Mouse (Mus musculus) liver, embryonic 13.5 days (tissue): ENCODE measurements around the gene Tor1b. TPM values are rescaled to one million over a fixed set of nuclear protein-coding genes. Genes with fewer than 3 reads are reported as not detected.
"Not testable (repeated sequence)": the region's sequence is repeated elsewhere in the genome, so short reads cannot be mapped to it uniquely, and the experiment has no call there.

Experiments used
- ATAC-seq: fragments of 200-750 bp; cut with Nextera tagmentation; 2 replicates; pipeline ENCODE4 v1.8.0; 2017; ENCODE audit warnings: low read depth, mild to moderate bottlenecking, moderate number of reproducible peaks, moderate library complexity
- DNase-seq: peaks from one replicate; pipeline ENCODE4 v3.0.0; 2022
- H3K27ac ChIP-seq: fragments of 300-500 bp; sonication (generic); 2 replicates; pipeline ENCODE4 v1.5.1; 2015; ENCODE audit warnings: moderate library complexity, mild to moderate bottlenecking, inconsistent platforms
- H3K27me3 ChIP-seq: fragments of 300-500 bp; sonication (generic); 2 replicates; pipeline ENCODE4 v1.6.1; 2015; ENCODE audit warnings: mild to moderate bottlenecking, inconsistent platforms
- H3K36me3 ChIP-seq: fragments of 300-500 bp; sonication (generic); 2 replicates; pipeline ENCODE4 v1.6.1; 2015; ENCODE audit warnings: mild to moderate bottlenecking, inconsistent platforms
- H3K4me1 ChIP-seq: fragments of 300-500 bp; sonication (generic); replicated peaks from 2 replicates; pipeline ENCODE4 v1.6.1; 2015; ENCODE audit warnings: inconsistent platforms
- H3K4me2 ChIP-seq: fragments of 300-500 bp; sonication (generic); 2 replicates; pipeline ENCODE4 v1.6.1; 2015; ENCODE audit warnings: inconsistent platforms, mild to moderate bottlenecking, moderate library complexity
- H3K4me3 ChIP-seq: fragments of 300-500 bp; sonication (generic); replicated peaks from 2 replicates; pipeline ENCODE4 v1.5.1; 2015; ENCODE audit warnings: mild to moderate bottlenecking, inconsistent platforms
- H3K9ac ChIP-seq: fragments of 300-500 bp; sonication (generic); 2 replicates; pipeline ENCODE4 v1.6.1; 2015; ENCODE audit warnings: mild to moderate bottlenecking, inconsistent platforms
- H3K9me3 ChIP-seq: fragments of 300-500 bp; sonication (generic); replicated peaks from 2 replicates; pipeline ENCODE4 v1.6.1; 2016; ENCODE audit warnings: inconsistent platforms
- WGBS: fragments of 180-500 bp; shearing (Covaris S2); methylation state at CpG from one replicate; pipeline ENCODE4 v1.1.7; 2015; ENCODE audit not compliant: insufficient replicate concordance; 5-methylcytosine and 5-hydroxymethylcytosine counted together
- polyA plus RNA-seq: library from polyadenylated mRNA; unstranded; fragments of >200 nt; fragmentation: Nextera tagmentation; extraction: Ambion mirVana; gene quantifications from 2 replicates; pipeline ENCODE4 v1.2.1, GENCODE M21; 2015

The Tor1b gene
- polyA plus RNA-seq = 17.1 and 20.4 TPM in 2 replicates

DNA sequence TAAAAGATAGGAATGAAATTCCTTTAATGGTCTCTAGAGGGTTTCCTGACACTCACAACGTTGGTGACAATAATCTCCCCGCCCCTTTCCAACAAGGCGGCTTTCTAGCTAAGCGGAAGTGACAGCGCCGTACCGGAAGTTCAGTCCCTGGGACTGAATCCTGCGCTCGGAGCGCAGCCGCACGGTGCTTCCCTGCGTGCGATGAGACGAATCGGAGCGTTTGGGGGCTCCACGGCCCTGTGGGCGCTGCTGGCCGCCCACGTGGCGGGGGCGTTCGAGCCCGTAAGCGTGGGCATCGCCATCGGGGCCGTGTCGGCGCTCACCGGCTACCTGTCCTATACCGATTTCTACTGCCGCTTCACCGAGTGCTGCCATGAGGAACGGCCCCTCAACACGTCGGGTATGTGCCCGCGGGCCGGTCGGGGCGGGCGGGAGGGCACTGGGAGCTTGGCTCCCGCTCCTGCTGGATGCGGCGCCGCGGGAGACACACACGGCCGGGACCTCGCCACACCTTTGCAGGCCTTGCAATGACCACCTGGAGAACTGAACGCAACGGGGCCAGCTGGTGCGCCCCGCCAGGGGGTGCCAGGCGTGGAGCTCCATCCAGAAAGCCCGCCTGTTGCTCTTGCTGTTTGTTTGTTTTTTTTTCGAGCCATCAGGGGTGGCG, at the start of gene Tor1b:
Gene Tor1b (plus strand): TSS at position 136 of the 667 bp plus-strand sequence.
- peaks cover 46% of the 10 kb centered on the region for H3K4me1 ChIP-seq
- DNase-seq (peak; percentile 79), ATAC-seq (peak; percentile 89)
- peak within 1 kb of the TSS; percentile 78 for H3K4me2 ChIP-seq
- peak within 1 kb of the TSS; percentile 90 for H3K27ac ChIP-seq
- peak within 1 kb of the TSS; percentile 89 for H3K4me3 ChIP-seq
- peak within 1 kb of the TSS; percentile 89 for H3K9ac ChIP-seq
- no peaks in the 10 kb centered on the region for H3K9me3 ChIP-seq
- no peaks in the 10 kb centered on the region for H3K27me3 ChIP-seq
- 0% methylated on average over 58 of the region's 60 CpGs for WGBS
- peaks cover 34% of the 10 kb centered on the region for H3K36me3 ChIP-seq

DNA sequence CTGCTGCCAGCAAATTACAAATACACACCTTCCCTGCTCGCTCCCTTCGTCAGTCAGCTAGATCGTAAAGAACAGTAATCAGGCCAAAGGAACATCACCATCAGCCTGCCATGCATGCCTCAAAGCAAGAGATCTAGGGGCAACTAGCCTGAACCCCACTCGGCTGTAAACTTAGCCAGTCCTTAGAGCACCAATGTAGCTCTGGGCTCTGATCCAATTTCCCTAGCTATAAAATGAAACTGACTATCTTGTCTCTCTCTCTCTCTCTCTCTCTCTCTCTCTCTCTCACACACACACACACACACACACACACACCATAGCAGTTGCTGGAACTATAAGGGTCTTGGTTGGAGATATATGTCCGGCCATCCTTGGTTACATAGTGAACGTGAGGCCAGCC, 48.5 kb upstream of the Tor1b start:
- Histone ChIP-seq H3K27me3 (peaks cover 47% of the 10 kb centered on the region), H3K4me2 (no peak overlapping the region), H3K36me3 (no peaks in the 10 kb centered on the region), H3K27ac (no peak overlapping the region), H3K9ac (no peak overlapping the region), H3K4me1 (no peaks in the 10 kb centered on the region; the same call in 1 of the 2 replicates), H3K4me3 (no peak overlapping the region), H3K9me3 (no peaks in the 10 kb centered on the region)
- DNase-seq (no peak), ATAC-seq (no peak)
- WGBS = 64% methylated on average over 6 of the region's 6 CpGs

DNA sequence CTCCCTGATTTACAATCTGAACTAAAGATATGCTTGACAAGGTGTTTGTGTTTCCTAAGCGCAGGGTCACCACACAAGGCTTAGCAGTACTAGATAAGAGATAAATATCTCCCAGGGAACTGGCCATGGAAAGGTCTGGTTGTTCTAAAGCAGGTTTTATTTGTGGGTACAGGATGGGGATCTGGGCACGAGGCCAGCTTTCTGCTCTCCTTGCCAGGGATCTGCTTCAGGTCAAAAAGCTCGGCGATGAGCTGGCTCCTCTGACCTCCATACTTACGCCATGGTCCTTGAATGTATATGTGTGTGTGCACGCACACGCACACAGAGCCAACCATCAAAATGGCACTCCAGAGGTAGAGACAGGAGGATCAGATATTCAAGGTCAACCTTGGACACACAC, 47.8 kb upstream of the Tor1b start:
- H3K4me3 ChIP-seq = no peak overlapping the region
- WGBS = 71% methylated on average over 7 of the region's 7 CpGs
- H3K4me1 ChIP-seq = no peaks in the 10 kb centered on the region; the same call in 1 of the 2 replicates
- H3K9ac ChIP-seq = no peak overlapping the region
- H3K27me3 ChIP-seq = peaks cover 42% of the 10 kb centered on the region
- DNase-seq (no peak), ATAC-seq (no peak)
- no peaks in the 10 kb centered on the region for H3K9me3 ChIP-seq
- H3K36me3 ChIP-seq = no peaks in the 10 kb centered on the region
- H3K27ac ChIP-seq = no peak overlapping the region
- H3K4me2 ChIP-seq = no peak overlapping the region

DNA sequence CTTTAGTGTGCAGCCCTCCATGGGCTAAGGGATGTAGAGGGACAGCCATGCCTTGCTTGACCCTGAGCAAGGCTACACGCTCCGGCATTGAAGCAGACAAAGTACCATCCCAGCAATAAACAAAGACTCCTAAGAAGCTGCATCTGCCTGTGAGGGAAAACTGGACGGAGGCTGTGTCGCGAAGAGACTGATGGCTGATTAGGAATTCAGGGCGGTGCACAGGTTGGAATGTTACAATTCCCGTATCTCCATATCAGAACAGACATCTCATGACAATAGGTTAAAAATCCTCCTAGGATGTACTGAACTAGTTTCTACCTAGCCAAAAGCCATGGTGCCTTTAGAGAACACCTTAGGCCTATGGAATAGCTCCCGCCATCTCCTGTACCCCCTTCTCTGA, 46.9 kb upstream of the Tor1b start:
- H3K27ac ChIP-seq = no peak overlapping the region
- peaks cover 39% of the 10 kb centered on the region for H3K27me3 ChIP-seq
- H3K36me3 ChIP-seq = no peaks in the 10 kb centered on the region
- no peak overlapping the region for H3K9ac ChIP-seq
- H3K4me1 ChIP-seq = no peaks in the 10 kb centered on the region; the same call in 1 of the 2 replicates
- H3K9me3 ChIP-seq = no peaks in the 10 kb centered on the region
- 79% methylated on average over 8 of the region's 8 CpGs for WGBS
- no peak overlapping the region for H3K4me2 ChIP-seq
- H3K4me3 ChIP-seq = no peak overlapping the region
- DNase-seq = no peak
- no peak for ATAC-seq

DNA sequence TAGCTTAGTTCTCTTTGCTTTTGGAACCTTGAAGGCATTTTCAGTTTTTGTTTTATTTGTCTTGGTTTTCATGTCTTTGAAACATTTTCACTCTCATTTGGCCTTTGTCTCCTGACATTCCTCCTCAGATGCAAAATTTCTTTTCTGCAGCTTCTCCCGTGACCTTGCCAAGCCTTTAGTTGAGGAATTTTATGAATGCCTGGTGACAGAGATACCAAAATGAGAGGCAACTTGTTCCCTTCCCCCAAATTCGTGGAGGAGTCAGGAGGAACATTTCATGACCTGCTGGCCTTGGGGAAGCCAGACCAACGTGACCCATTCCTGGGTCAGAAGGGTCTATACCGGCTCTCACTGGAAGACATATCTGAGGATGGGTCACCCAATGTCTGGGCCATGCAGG, 46.1 kb upstream of the Tor1b start:
- DNase-seq (no peak), ATAC-seq (no peak)
- H3K4me3 ChIP-seq = no peak overlapping the region
- no peak overlapping the region for H3K9ac ChIP-seq
- no peak overlapping the region for H3K27ac ChIP-seq
- H3K36me3 ChIP-seq = no peaks in the 10 kb centered on the region
- 51% methylated on average over 4 of the region's 4 CpGs for WGBS
- H3K4me2 ChIP-seq = no peak overlapping the region
- H3K9me3 ChIP-seq = no peaks in the 10 kb centered on the region
- peaks cover 31% of the 10 kb centered on the region for H3K27me3 ChIP-seq
- no peaks in the 10 kb centered on the region; the same call in 1 of the 2 replicates for H3K4me1 ChIP-seq

DNA sequence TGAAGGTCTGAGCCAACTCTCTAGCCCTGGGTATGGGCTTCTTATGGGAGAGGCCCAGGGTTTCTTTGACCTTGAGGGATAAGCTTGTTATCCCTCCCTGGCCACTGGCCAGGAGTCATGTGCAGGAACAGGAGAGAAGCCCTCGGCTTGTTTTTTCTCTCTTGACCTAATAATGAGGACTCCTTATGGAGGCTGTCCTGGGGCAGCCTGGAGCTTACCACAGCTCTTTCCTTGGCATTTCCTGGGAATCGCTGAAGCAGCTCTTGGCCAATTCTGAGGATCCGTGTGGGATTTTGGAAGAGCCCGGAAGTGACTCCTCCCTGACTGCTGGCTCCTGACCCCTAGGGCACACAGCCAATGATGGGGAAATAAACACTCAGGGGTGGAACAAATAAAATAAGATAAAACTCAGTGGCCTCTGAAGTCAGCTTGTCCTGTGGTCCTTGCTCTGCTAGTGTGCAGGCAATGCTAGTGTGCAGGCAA, 40.4 kb upstream of the Tor1b start:
- ATAC-seq (no peak), DNase-seq (no peak)
- H3K27me3 ChIP-seq = 0 out of 2 replicates have a peak, but pooled peaks cover 3% of the 10 kb centered on the region
- WGBS = 45% methylated on average over 4 of the region's 4 CpGs
- H3K36me3 ChIP-seq = no peaks in the 10 kb centered on the region
- no peaks in the 10 kb centered on the region for H3K4me1 ChIP-seq
- H3K4me2 ChIP-seq = no peak overlapping the region
- H3K9ac ChIP-seq = no peak overlapping the region
- H3K4me3 ChIP-seq = no peak overlapping the region
- no peaks in the 10 kb centered on the region for H3K9me3 ChIP-seq
- H3K27ac ChIP-seq = no peak overlapping the region

DNA sequence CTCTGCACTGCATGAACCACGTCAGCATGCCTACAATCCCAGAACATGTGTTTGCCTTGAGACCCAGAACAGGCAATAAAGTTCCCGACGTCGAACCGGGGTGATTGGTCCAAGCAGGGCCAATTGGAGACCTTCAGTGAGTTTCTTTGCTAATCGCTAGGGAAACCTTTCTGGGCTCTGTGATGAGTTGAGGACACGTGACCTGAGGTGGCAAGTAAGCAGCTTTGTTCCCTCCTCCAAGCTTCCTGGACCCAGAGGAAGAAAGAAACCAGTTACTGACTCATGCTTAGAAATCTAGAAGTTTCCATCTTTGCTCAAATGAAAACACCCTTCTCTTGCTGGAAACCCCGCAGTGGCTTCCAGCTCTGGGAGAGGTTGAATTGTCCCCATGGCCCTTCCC, 39.7 kb upstream of the Tor1b start:
- DNase-seq = no peak
- H3K9ac ChIP-seq = no peak overlapping the region
- 63% methylated on average over 8 of the region's 8 CpGs for WGBS
- no peaks in the 10 kb centered on the region for H3K4me1 ChIP-seq
- H3K36me3 ChIP-seq = no peaks in the 10 kb centered on the region
- H3K4me2 ChIP-seq = no peak overlapping the region
- H3K27ac ChIP-seq = no peak overlapping the region
- H3K9me3 ChIP-seq = no peaks in the 10 kb centered on the region
- H3K27me3 ChIP-seq = 0 out of 2 replicates have a peak, but pooled peaks cover 3% of the 10 kb centered on the region
- no peak for ATAC-seq
- no peak overlapping the region for H3K4me3 ChIP-seq

DNA sequence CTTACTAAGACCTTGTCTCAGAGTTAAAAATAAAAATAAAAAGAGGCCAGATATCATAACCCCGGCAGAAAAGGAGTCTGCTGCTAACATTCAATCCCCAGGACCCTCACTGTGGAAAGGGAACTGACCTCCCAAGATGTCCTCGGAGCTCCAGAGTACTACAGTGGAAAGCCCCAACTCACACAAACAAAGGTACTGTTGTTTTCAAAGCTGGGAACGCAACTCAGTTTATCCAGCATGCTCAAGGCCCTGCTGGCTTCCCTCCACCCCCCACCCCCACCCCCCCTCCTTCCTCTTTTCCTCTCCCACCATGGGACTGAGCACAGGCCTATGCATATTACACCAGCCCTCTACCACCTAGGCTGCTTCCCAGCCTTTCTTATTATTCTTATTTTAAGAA, 37.9 kb upstream of the Tor1b start:
- no peaks in the 10 kb centered on the region for H3K9me3 ChIP-seq
- WGBS = 53% methylated on average over 3 of the region's 3 CpGs
- H3K4me1 ChIP-seq = no peaks in the 10 kb centered on the region; the same call in 1 of the 2 replicates
- ATAC-seq (no peak), DNase-seq (no peak)
- H3K9ac ChIP-seq = no peak overlapping the region
- no peaks in the 10 kb centered on the region for H3K36me3 ChIP-seq
- H3K4me3 ChIP-seq = no peak overlapping the region
- H3K4me2 ChIP-seq = no peak overlapping the region
- H3K27me3 ChIP-seq = 0 out of 2 replicates have a peak, but pooled peaks cover 5% of the 10 kb centered on the region
- no peak overlapping the region for H3K27ac ChIP-seq

DNA sequence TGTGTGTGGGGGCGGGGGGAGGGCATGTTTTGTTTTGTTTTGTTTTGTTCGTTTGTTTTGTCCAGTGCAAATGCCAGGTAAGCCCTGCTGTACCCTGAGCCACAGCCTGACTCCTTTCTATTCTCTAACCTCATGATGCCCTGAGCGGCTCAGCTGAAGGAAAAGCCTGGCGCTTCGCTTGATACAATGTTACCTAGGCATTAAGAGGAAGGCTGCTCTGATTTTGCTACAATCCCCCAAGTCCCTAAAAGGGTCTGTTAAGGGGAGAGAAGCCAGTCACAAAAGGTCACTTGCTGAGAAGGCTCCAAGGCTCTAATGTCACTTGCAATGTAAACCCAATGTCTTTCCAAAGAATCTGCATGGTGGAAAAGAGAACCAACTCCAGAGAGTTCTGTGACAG, 37.4 kb upstream of the Tor1b start:
- Histone ChIP-seq H3K4me2 (no peak overlapping the region), H3K36me3 (no peaks in the 10 kb centered on the region), H3K27ac (no peak overlapping the region), H3K4me1 (no peaks in the 10 kb centered on the region; the same call in 1 of the 2 replicates), H3K4me3 (no peak overlapping the region), H3K27me3 (0 out of 2 replicates have a peak, but pooled peaks cover 5% of the 10 kb centered on the region), H3K9ac (no peak overlapping the region), H3K9me3 (no peaks in the 10 kb centered on the region)
- ATAC-seq (no peak), DNase-seq (no peak)
- WGBS = 69% methylated on average over 5 of the region's 5 CpGs

DNA sequence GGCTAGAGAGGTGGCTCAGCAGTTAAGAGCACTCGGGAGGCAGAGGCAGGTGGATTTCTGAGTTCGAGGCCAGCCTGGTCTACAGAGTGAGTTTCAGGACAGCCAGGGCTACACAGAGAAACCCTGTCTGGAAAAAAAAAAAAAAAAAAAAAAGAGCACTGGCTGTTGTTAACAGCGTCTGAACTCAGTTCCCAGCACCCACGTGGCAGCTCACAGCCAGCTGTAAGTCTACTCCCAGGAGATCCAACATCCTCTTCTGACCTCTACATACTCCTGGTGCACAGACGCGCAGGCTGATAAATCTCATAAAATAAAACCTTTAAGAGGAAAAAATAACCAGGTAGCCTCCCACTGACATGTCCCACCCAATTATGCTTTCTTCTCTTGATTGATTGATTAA, 36.8 kb upstream of the Tor1b start:
- DNase-seq, H3K4me3 ChIP-seq, H3K27me3 ChIP-seq, H3K27ac ChIP-seq, ATAC-seq, H3K9me3 ChIP-seq, H3K4me2 ChIP-seq, H3K4me1 ChIP-seq, H3K9ac ChIP-seq, H3K36me3 ChIP-seq: not testable (repeated sequence)
- 60% methylated on average over 6 of the region's 6 CpGs for WGBS

DNA sequence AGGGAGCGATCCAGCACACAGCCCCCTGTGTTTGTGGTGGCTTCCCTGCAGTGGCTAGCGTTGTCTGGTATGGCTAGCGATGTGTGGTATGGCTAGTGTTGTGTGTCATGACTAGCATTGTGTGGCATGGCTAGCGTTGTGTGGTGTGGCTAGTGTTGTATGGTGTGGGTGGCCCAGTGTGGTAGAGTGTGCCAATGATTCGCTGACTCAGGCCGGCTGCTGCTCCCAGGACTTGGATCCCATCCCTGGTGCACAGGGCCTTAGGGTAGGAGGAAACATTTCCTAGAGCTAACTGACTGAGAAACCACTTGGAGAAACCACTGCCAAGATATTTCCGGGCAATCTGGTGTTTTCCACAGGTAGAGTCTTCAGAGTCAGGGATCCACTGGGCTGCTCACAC, 35.1 kb upstream of the Tor1b start:
- 0 out of 2 replicates have a peak, but pooled peaks cover 5% of the 10 kb centered on the region for H3K27me3 ChIP-seq

DNA sequence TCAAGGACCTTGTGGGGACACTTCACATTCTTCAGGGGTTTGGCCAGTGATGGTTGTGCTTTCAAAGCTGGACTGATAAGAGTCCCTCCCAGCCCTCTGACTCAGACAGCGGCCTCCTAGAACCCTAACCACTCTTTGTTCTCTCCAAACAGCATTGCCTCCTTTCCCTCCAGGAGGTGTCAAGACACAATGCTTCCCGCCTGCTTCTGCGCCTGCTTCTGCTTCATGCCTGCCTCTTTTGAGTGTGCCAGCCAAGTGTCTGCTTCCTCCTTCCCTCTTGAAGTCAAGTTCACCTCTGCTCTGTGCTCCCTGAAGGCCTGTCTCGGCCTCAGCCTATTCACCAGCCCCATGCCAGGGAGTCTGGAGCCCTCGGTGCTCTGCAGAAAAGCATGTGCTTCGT, 34.6 kb upstream of the Tor1b start:
- no peak for ATAC-seq
- no peak for DNase-seq
- H3K4me1 ChIP-seq = no peaks in the 10 kb centered on the region; the same call in 1 of the 2 replicates
- H3K9ac ChIP-seq = no peak overlapping the region
- WGBS = 43% methylated on average over 6 of the region's 6 CpGs
- 0 out of 2 replicates have a peak, but pooled peaks cover 5% of the 10 kb centered on the region for H3K27me3 ChIP-seq
- H3K27ac ChIP-seq = no peak overlapping the region
- H3K4me3 ChIP-seq = no peak overlapping the region
- H3K4me2 ChIP-seq = no peak overlapping the region
- no peaks in the 10 kb centered on the region for H3K36me3 ChIP-seq
- no peaks in the 10 kb centered on the region for H3K9me3 ChIP-seq

More for the DNA sequence above, 35.1 kb upstream of the Tor1b start:
- Histone ChIP-seq H3K36me3 (no peaks in the 10 kb centered on the region), H3K4me3 (no peak overlapping the region), H3K9me3 (no peaks in the 10 kb centered on the region), H3K9ac (no peak overlapping the region), H3K27ac (no peak overlapping the region), H3K4me2 (no peak overlapping the region), H3K4me1 (no peaks in the 10 kb centered on the region; the same call in 1 of the 2 replicates)
- ATAC-seq (no peak), DNase-seq (no peak)
- WGBS = 67% methylated on average over 7 of the region's 7 CpGs
